Mouse (Mus musculus) MEL (cell line): ENCODE results near the gene Tmem107. TPM values are rescaled to one million over a fixed set of nuclear protein-coding genes. Genes with fewer than 3 reads are reported as not detected.

Experiments
- DNase-seq: peaks from one replicate; pipeline ENCODE4 v3.0.0; 2011; ENCODE audit warnings: low read depth, low spot score
- H3K27ac ChIP-seq: 2 replicates; pipeline ENCODE4 v1.5.1; 2012; ENCODE audit warnings: low read depth, mild to moderate bottlenecking, control low read depth, low read length, moderate library complexity; ENCODE audit not compliant: control insufficient read depth
- H3K27me3 ChIP-seq, 2 experiments: fragments of 150-350 bp in 1 of 2; sonication (generic) in 1 of 2; 2 replicates each; pipeline ENCODE4 v1.6.1; 2012; ENCODE audit warnings: low read length in 2 of 2, mild to moderate bottlenecking in 2 of 2, improper control_type of control experiment in 1 of 2, moderate library complexity in 1 of 2; ENCODE audit not compliant: insufficient read depth in 2 of 2, control insufficient read depth in 1 of 2
- H3K36me3 ChIP-seq, 2 experiments: 2 replicates each; pipeline ENCODE4 v1.6.1; 2012 to 2014; ENCODE audit warnings: low read length in 2 of 2, improper control_type of control experiment in 1 of 2, inconsistent platforms in 1 of 2, mild to moderate bottlenecking in 1 of 2; ENCODE audit not compliant: insufficient read depth in 2 of 2, control insufficient read depth in 1 of 2
- H3K4me1 ChIP-seq, 2 experiments: fragments of 150-350 bp in 1 of 2; sonication (generic) in 1 of 2; 2 replicates each; pipeline ENCODE4 v1.6.1; 2012; ENCODE audit warnings: low read length in 2 of 2, improper control_type of control experiment in 1 of 2, mild to moderate bottlenecking in 1 of 2; ENCODE audit not compliant: insufficient read depth in 2 of 2, control insufficient read depth in 1 of 2
- H3K4me3 ChIP-seq, 2 experiments: fragments of 150-350 bp in 1 of 2; sonication (generic) in 1 of 2; 2 replicates each; pipeline ENCODE4 v1.5.1; 2012; ENCODE audit warnings: low read depth in 2 of 2, low read length in 2 of 2, mild to moderate bottlenecking in 2 of 2, moderate library complexity in 2 of 2, control low read depth in 1 of 2, improper control_type of control experiment in 1 of 2; ENCODE audit not compliant: control insufficient read depth in 1 of 2, insufficient read depth in 1 of 2
- H3K79me2 ChIP-seq: 2 replicates; pipeline ENCODE4 v1.6.1; 2012; ENCODE audit warnings: mild to moderate bottlenecking, low read length, moderate library complexity; ENCODE audit not compliant: control insufficient read depth, poor library complexity, insufficient read depth
- H3K9ac ChIP-seq: 2 replicates; pipeline ENCODE4 v1.6.1; 2012; ENCODE audit warnings: low read depth, mild to moderate bottlenecking, control low read depth, low read length, moderate library complexity; ENCODE audit not compliant: control insufficient read depth, poor library complexity, severe bottlenecking
- H3K9me3 ChIP-seq: fragments of 150-350 bp; sonication (generic); replicated peaks from 2 replicates; pipeline ENCODE4 v1.6.1; 2012; ENCODE audit warnings: mild to moderate bottlenecking, low read length, improper control_type of control experiment, moderate library complexity; ENCODE audit not compliant: insufficient read depth
- BHLHE40 ChIP-seq: IDR thresholded peaks from 2 replicates; pipeline ENCODE4 v1.6.1; 2012; ENCODE audit warnings: low read depth, mild to moderate bottlenecking, inconsistent platforms, low read length, improper control_type of control experiment, borderline replicate concordance
- CHD1 ChIP-seq: IDR thresholded peaks from 2 replicates; pipeline ENCODE4 v1.6.1; 2012; ENCODE audit warnings: low read depth, mild to moderate bottlenecking, inconsistent platforms, low read length, improper control_type of control experiment
- CHD2 ChIP-seq: IDR thresholded peaks from 2 replicates; pipeline ENCODE4 v1.6.1; 2011; ENCODE audit warnings: low read length, improper control_type of control experiment
- CTCF ChIP-seq, 3 experiments: IDR thresholded peaks in 2 of 3; conservative IDR thresholded peaks in 1 of 3; 2 replicates each; pipeline ENCODE4 v1.5.1; 2011 to 2012; ENCODE audit warnings: low read length in 3 of 3, low read depth in 2 of 3, mild to moderate bottlenecking in 2 of 3, improper control_type of control experiment in 1 of 3, inconsistent platforms in 1 of 3, mixed read lengths in 1 of 3, moderate library complexity in 1 of 3; ENCODE audit not compliant: control insufficient read depth in 1 of 3, insufficient read depth in 1 of 3, poor library complexity in 1 of 3, severe bottlenecking in 1 of 3
- E2F4 ChIP-seq: IDR thresholded peaks from 2 replicates; pipeline ENCODE4 v1.6.1; 2011; ENCODE audit warnings: low read depth, low read length, improper control_type of control experiment, borderline replicate concordance
- ELF1 ChIP-seq: IDR thresholded peaks from 2 replicates; pipeline ENCODE4 v1.6.1; 2014; ENCODE audit warnings: low read depth, mild to moderate bottlenecking, inconsistent platforms, low read length, improper control_type of control experiment, moderate library complexity
- EP300 ChIP-seq, 2 experiments: IDR thresholded peaks; 2 replicates each; pipeline ENCODE4 v1.6.1; 2011; ENCODE audit warnings: improper control_type of control experiment in 2 of 2, low read length in 2 of 2, low read depth in 1 of 2, mild to moderate bottlenecking in 1 of 2
- ETS1 ChIP-seq: IDR thresholded peaks from 2 replicates; pipeline ENCODE4 v1.6.1; 2012; ENCODE audit warnings: low read depth, mild to moderate bottlenecking, inconsistent platforms, low read length, improper control_type of control experiment, moderate library complexity
- GATA1 ChIP-seq: IDR thresholded peaks from 2 replicates; pipeline ENCODE4 v1.6.1; 2011; ENCODE audit warnings: low read depth, low read length, improper control_type of control experiment
- JUND ChIP-seq: IDR thresholded peaks from 2 replicates; pipeline ENCODE4 v1.6.1; 2011; ENCODE audit warnings: low read depth, mild to moderate bottlenecking, improper control_type of control experiment, low read length
- KAT2A ChIP-seq: conservative IDR thresholded peaks from 2 replicates; pipeline ENCODE4 v1.6.1; 2012; ENCODE audit warnings: low read depth, low read length, improper control_type of control experiment, inconsistent platforms
- MAFK ChIP-seq: IDR thresholded peaks from 2 replicates; pipeline ENCODE4 v1.6.1; 2011; ENCODE audit warnings: low read depth, mild to moderate bottlenecking, low read length, improper control_type of control experiment, borderline replicate concordance
- MAX ChIP-seq: IDR thresholded peaks from 2 replicates; pipeline ENCODE4 v1.6.1; 2011; ENCODE audit warnings: low read length, improper control_type of control experiment
- MAZ ChIP-seq: IDR thresholded peaks from 2 replicates; pipeline ENCODE4 v1.6.1; 2012; ENCODE audit warnings: low read depth, mild to moderate bottlenecking, inconsistent platforms, low read length, improper control_type of control experiment
- MXI1 ChIP-seq: IDR thresholded peaks from 2 replicates; pipeline ENCODE4 v1.6.1; 2011; ENCODE audit warnings: mild to moderate bottlenecking, low read depth, low read length, improper control_type of control experiment
- MYB ChIP-seq: IDR thresholded peaks from 2 replicates; pipeline ENCODE4 v1.6.1; 2011; ENCODE audit warnings: mild to moderate bottlenecking, low read depth, low read length, improper control_type of control experiment
- MYC ChIP-seq: IDR thresholded peaks from 2 replicates; pipeline ENCODE4 v1.6.1; 2011; ENCODE audit warnings: low read depth, mild to moderate bottlenecking, low read length, improper control_type of control experiment, moderate library complexity
- NRF1 ChIP-seq: IDR thresholded peaks from 2 replicates; pipeline ENCODE4 v1.6.1; 2014; ENCODE audit warnings: low read depth, mild to moderate bottlenecking, inconsistent platforms, low read length, improper control_type of control experiment, moderate library complexity; ENCODE audit not compliant: poor library complexity, insufficient read depth, severe bottlenecking
- POLR2A ChIP-seq, 2 experiments: IDR thresholded peaks; 2 replicates each; pipeline ENCODE4 v1.6.1; 2011 to 2012; ENCODE audit warnings: low read length in 2 of 2, mild to moderate bottlenecking in 2 of 2, control low read depth in 1 of 2, improper control_type of control experiment in 1 of 2, low read depth in 1 of 2, moderate library complexity in 1 of 2; ENCODE audit not compliant: control insufficient read depth in 1 of 2, insufficient read depth in 1 of 2, poor library complexity in 1 of 2
- POLR2AphosphoS2 ChIP-seq: IDR thresholded peaks from 2 replicates; pipeline ENCODE4 v1.6.1; 2011; ENCODE audit warnings: low read length, improper control_type of control experiment
- POLR2AphosphoS5 ChIP-seq: IDR thresholded peaks from 2 replicates; pipeline ENCODE4 v1.6.1; 2012; ENCODE audit warnings: low read depth, borderline replicate concordance, mild to moderate bottlenecking, inconsistent platforms, low read length, moderate library complexity, mixed read lengths
- RAD21 ChIP-seq: IDR thresholded peaks from 2 replicates; pipeline ENCODE4 v1.6.1; 2011; ENCODE audit warnings: mild to moderate bottlenecking, low read depth, low read length, improper control_type of control experiment
- SIN3A ChIP-seq: IDR thresholded peaks from 2 replicates; pipeline ENCODE4 v1.6.1; 2012; ENCODE audit warnings: low read length, improper control_type of control experiment, inconsistent platforms
- TAL1 ChIP-seq: IDR thresholded peaks from 2 replicates; pipeline ENCODE4 v1.6.1; 2012; ENCODE audit warnings: mild to moderate bottlenecking, inconsistent platforms, low read length, moderate library complexity, mixed read lengths
- TBP ChIP-seq: IDR thresholded peaks from 2 replicates; pipeline ENCODE4 v1.8.0; 2011; ENCODE audit warnings: low read depth, low read length, improper control_type of control experiment
- TCF12 ChIP-seq: IDR thresholded peaks from 2 replicates; pipeline ENCODE4 v1.6.1; 2014; ENCODE audit warnings: low read depth, mild to moderate bottlenecking, inconsistent platforms, low read length, improper control_type of control experiment, moderate library complexity
- USF1 ChIP-seq: IDR thresholded peaks from 2 replicates; pipeline ENCODE4 v1.6.1; 2014; ENCODE audit warnings: low read depth, mild to moderate bottlenecking, inconsistent platforms, low read length, improper control_type of control experiment, moderate library complexity
- ZC3H11A ChIP-seq: IDR thresholded peaks from 2 replicates; pipeline ENCODE4 v1.6.1; 2012; ENCODE audit warnings: low read depth, mild to moderate bottlenecking, inconsistent platforms, low read length, improper control_type of control experiment
- polyA plus RNA-seq, 2 experiments: library from polyadenylated mRNA; stranded (reverse) in 1 of 2; unstranded in 1 of 2; fragments of >175 nt in 1 of 2; fragments of >200 nt in 1 of 2; gene quantifications; 2 replicates each; pipeline versions ENCODE4 v1.2.1 to v1.2.4; 2012; ENCODE audit warnings: low replicate concordance in 2 of 2, low read depth in 1 of 2; ENCODE audit not compliant: insufficient read length in 2 of 2, insufficient read depth in 1 of 2, missing spikeins in 1 of 2
- total RNA-seq: library from RNA; depleted of rRNA; stranded (reverse); fragments of 300-350 nt; gene quantifications from 2 replicates; pipeline ENCODE4 v1.2.3, GENCODE M21; 2012

The Tmem107 gene
- total and polyA plus RNA-seq, 3 experiments, result 47.0 to 79.5 TPM; not detected in 1

GRCm38 (mm10) chr11:69062761-69063224, 7.8 kb upstream of the Tmem107 start:
- peaks cover 0 to 13% of the 10 kb centered on the region in 2 experiments; a peak in 2 of 4 replicates for H3K4me1 ChIP-seq
- peak; percentile 95 for DNase-seq
- no peaks in the 10 kb centered on the region for H3K27me3 ChIP-seq
- H3K27ac ChIP-seq, result peak overlapping the region; percentile 69
- TF ChIP-seq SIN3A (peak; percentile 64; the same call in 1 of the 2 replicates), MAFK (peak; percentile 98), ELF1 (peak; percentile 79), ZC3H11A (no peak), CHD1 (no peak), MXI1 (peak; percentile 54; the same call in 1 of the 2 replicates), TBP (peak; percentile 98), POLR2AphosphoS2 (no peak), POLR2AphosphoS5 (no peak), MYC (peak; percentile 76; the same call in 1 of the 2 replicates), GATA1 (0 out of 2 replicates have a peak, but pooled peaks have one; percentile 9)
- peaks cover 0 to 8% of the 10 kb centered on the region in 2 experiments; a peak in 2 of 4 replicates for H3K36me3 ChIP-seq
- H3K9me3 ChIP-seq, result no peaks in the 10 kb centered on the region
- H3K4me3 ChIP-seq, result peak overlapping the region; percentile 44 to 70
- H3K9ac ChIP-seq, result peak overlapping the region; percentile 72
- H3K79me2 ChIP-seq, result peaks cover 10% of the 10 kb centered on the region; the same call in 1 of the 2 replicates

GRCm38 (mm10) chr11:69063413-69064201, 7.0 kb upstream of the Tmem107 start:
- peak overlapping the region; percentile 44 to 84 for H3K4me3 ChIP-seq
- H3K79me2 ChIP-seq, result peaks cover 10% of the 10 kb centered on the region; the same call in 1 of the 2 replicates
- DNase-seq, result peak; percentile 91
- no peaks in the 10 kb centered on the region for H3K27me3 ChIP-seq
- H3K36me3 ChIP-seq, result peaks cover 0 to 5% of the 10 kb centered on the region in 2 experiments; a peak in 1 of 4 replicates
- H3K4me1 ChIP-seq, result peaks cover 0 to 9% of the 10 kb centered on the region in 2 experiments; a peak in 2 of 4 replicates
- H3K9ac ChIP-seq, result peak overlapping the region; percentile 72
- H3K9me3 ChIP-seq, result no peaks in the 10 kb centered on the region
- H3K27ac ChIP-seq, result peak overlapping the region; percentile 69
- TF ChIP-seq ETS1 (no peak), TCF12 (no peak), MAZ (no peak), E2F4 (no peak), POLR2AphosphoS5 (no peak), JUND (no peak), MYC (no peak), MYB (no peak), POLR2AphosphoS2 (no peak), ELF1 (0 out of 2 replicates have a peak, but pooled peaks have one; percentile 6), USF1 (no peak), MAX (0 out of 2 replicates have a peak, but pooled peaks have one; percentile 4), EP300 (IDR thresholded peaks at IDR 0.05; ENCODE audit: low read depth in 1 of 2, low read length in 2 of 2) (no peak), TAL1 (no peak), TBP (peak; percentile 98), SIN3A (peak; percentile 79), CTCF (IDR thresholded peaks at IDR 0.05 in 2 of 3, conservative IDR thresholded peaks at IDR 0.05 in 1 of 3; ENCODE audit: control insufficient read depth in 1 of 3, insufficient read depth in 1 of 3, low read depth in 2 of 3, low read length in 3 of 3, poor library complexity in 1 of 3, severe bottlenecking in 1 of 3) (0 out of 6 replicates have a peak, but pooled peaks of 1 of the 3 experiments have one; percentile 9), KAT2A (peak; percentile 69), CHD2 (no peak), MXI1 (no peak; the same call in 1 of the 2 replicates), BHLHE40 (no peak), RAD21 (no peak), POLR2A (IDR thresholded peaks at IDR 0.05; ENCODE audit: control insufficient read depth in 1 of 2, insufficient read depth in 1 of 2, low read depth in 1 of 2, low read length in 2 of 2, poor library complexity in 1 of 2) (peak; percentile 24 to 28; a peak in 1 of 4 replicates), ZC3H11A (no peak), NRF1 (no peak)
